Mouse (Mus musculus) mouse embryonic stem cell (cell line): ENCODE measurements around the gene Tecpr2.

ENCODE experiments used
- in situ Hi-C, 2 experiments: fragments of 300-500 bp; cut with MboI; formaldehyde crosslinking; loops; 1 replicate in 1 of 2; 3 replicates in 1 of 2; pipeline ENCODE4 v1.14.3; 2019 to 2020; ENCODE audit warnings: low sequenced_read_pairs in 2 of 2, low pct_unique_long_range_greater_than_20kb in 1 of 2, mixed read lengths in 1 of 2; ENCODE audit not compliant: unreplicated experiment in 1 of 2

Tecpr2 gene

DNA sequence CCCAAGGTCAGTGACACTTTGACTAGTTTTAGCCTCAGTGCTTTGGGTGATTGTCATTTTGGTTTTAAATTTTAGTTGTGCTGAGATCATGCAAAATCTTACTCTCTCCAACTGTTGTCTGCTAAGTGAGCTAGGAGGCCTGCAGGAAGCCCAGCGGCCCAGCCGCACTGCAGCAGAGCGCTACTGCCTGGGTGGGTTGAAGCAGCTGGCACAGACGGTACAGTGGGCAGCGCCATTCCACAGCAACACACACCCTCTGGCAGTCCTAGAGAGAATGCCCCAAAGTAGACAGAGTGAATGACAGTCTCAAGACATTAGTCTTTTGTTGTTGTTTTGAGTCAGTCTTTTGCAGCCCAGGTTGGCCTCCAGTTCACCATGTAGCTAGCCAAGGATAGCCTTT is 81.3 kb downstream of the Tecpr2 start:
- in situ Hi-C loops, result no loop called here

- in situ Hi-C loops, result no loop called here
These were observed 82.9 kb downstream of the Tecpr2 start for GRCm38 (mm10) chr12:110971972-110972371.

GRCm38 (mm10) chr12:110973829-110974228 is 84.8 kb downstream of the Tecpr2 start:
- in situ Hi-C loops, result no loop called here

DNA sequence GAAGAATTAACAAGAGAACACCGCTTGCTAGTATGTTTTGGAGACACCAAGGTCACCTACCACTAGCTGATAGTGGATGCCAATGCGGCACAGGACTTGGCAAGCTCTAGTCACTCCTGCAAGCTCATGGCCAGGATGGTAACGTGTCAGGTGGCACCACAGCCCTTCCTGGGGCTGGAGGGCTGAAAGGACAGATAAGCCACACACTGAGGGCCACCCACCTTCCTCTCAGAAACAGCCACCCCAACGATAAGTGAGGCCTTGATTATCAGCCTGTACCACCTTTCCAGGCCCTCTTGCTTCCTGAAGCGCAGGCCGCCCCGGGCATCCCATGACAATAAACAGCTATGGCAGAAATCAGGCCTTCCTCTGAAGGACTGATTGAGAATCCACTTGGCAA is 85.2 kb downstream of the Tecpr2 start:
- in situ Hi-C loops, result no loop called here

DNA sequence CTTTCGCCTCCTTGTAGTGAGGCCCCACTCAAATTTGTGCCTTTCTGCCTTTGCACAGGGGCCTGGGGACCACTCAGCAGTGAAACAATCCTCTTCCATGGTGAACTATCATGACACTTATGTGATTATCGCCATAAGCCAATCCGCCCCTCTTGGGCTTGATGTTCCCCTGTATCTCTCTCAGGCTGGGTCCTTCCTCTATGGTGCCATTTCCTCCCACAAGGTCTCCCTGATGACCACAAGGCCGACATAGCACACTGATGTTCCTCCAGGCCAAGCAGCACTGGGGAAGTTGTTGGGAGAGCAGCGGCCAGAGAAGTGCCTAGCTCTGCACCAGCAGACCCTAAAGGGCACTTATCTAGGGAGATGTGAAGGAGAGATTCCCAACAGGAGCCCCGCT is 85.7 kb downstream of the Tecpr2 start:
- in situ Hi-C loops, result no loop called here

GRCm38 (mm10) chr12:110975385-110975784 is 86.3 kb downstream of the Tecpr2 start:
- in situ Hi-C loops, result no loop called here

DNA sequence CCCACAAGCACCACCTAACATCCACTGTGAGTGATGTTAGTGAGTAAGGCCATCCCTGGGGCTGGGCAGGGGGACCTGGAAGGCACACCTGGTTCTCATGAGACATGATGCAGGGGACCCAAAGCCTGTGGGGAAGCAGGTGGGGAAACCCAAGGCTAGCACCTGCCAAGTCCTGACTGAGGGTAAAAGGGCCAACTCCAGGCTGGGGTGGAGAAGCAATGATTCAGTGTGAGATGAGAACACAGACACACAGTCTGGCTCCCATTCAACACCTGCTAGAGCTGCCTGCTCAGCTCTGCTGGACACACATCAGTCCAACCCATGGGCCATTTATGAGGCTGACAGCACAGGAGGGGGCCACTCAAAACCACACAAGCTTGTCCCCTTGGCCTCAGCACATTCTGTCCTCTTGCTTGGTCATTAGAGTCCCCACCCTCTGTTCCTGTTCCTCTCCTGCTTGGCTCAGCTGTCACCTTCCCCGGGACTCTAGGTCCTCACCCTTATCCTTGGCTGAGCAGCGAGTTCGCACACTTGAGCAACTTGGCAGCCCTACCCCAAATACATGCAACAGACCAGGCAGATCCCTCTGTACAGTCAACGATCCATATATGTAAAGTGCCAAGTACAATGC is 86.9 kb downstream of the Tecpr2 start:
- in situ Hi-C loops, result no loop called here

DNA sequence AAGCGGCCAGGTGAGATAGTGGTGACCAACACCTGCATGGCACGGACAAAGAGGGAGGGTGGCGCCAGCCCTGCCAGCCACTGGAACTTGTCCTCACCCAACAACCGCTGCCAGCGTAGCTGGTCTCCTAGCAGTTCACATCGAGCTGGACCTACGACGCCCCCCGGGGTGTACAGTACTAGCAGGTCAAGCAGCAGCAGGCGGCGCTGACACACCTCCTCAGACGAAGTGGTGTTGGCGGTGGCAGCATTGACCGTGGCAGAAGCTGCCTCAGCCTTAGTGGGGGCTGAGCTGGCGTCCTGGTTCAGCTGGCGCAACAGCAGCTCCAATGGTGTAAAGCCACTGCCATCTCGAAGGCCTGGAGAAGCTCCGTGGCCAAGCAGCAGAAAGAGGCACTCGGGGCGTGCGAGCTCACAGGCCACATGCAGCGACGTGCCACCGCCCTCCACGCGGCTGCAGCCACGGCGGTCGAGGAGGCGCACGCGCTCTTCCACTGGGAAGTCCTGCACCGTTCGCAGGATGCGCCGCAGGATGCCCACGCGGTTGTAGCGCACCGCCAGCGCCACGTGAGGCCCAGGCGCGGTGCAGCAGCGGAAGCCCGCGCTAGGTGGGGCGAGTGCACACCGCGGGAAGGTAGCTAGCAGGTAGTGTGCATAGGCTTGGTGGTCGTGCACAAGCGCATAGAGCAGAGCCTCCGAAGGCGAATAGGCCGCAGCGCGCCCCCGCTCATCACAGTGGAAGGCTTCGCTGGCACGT is 87.7 kb downstream of the Tecpr2 start:
- in situ Hi-C loops, result no loop called here

- in situ Hi-C loops, result no loop called here
These were observed 88.3 kb downstream of the Tecpr2 start for GRCm38 (mm10) chr12:110977345-110977733.

- in situ Hi-C loops, result no loop called here
These were observed 89.0 kb downstream of the Tecpr2 start for GRCm38 (mm10) chr12:110977896-110978606.

GRCm38 (mm10) chr12:110978607-110979406 is 89.7 kb downstream of the Tecpr2 start, which contains the start of gene Ankrd9:
Ankrd9 (minus strand) TSS chr12:110979040.
- in situ Hi-C loops, result no loop called here

DNA sequence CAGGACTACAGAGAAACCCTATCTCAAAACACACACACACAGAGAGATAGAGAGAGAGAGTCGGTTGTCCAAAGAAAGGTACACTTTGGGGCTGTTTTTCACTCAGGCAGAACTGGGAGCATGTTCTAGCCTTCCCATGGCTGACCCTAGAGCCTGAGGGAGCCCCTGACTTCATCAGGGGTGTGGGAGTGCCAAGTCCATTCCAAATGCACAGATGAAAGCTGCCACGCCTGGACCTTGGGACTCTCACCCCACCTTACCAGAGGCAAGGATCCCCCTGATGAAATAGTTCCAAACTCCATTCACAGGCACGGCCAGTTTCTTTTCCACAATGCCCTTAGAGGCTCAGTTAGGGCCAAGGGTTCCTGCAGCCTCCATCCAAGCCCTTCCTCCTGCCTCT is 90.7 kb downstream of the Tecpr2 start:
- in situ Hi-C loops, result no loop called here

DNA sequence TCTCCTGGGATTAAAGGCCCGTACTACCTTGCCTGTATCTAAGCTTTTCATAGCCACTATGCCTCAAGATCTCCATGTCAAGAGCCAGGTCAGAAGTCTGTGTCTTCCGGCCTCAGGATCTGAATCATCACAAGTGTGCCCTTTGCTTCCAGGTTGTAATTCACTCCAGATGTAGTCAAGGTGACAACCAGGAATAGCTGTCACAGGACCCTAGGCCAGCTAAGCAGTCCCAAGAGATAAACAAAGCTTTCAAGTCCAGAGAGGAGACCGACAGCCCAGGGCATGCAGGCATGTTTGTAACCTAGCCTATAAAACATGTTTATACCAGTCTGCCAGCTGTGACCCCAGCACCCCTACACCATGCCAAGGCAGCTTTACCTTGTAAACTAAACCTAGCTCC is 92.7 kb downstream of the Tecpr2 start:
- in situ Hi-C loops, result no loop called here

- in situ Hi-C loops, result no loop called here
These were observed 94.0 kb downstream of the Tecpr2 start for GRCm38 (mm10) chr12:110983083-110983482.

DNA sequence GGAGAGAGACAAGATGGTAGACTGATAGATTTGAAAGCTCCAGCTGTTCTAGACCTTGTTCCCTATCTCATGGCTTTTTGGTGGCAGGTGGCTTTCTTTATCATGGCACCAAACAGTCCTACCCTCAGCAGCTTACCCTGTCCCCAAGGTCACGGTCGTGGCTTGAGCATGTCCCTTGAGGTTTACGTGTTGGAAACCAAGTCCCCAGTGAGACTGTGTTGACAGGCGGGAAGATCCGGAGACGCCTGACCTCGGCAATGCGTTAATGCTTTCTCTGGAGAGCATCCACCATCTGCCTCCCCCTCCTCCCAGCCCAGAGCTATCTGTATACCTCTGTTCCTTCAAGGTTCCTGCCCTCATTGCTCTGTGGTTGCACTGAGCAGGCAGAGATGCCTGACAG is 94.7 kb downstream of the Tecpr2 start:
- in situ Hi-C loops, result no loop called here

DNA sequence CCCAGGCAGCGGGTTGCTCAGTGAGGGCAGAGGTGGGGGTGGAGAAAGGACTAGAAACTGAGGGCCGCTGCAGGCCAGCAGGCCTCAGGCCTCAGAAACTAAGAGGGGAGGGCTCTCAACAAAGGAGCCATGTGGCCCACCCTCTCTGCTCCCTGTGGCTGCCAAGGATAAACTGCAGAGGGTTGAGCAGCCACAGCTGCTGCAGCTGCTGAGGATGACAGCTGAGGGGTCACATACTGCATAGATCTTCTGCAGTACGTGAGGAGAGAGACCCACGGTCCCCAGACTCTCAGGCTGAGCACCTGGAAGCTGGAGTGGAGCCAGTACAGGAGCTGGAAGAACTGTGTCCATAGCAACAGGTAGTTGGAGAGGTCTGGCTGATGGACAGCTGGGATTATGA is 95.5 kb downstream of the Tecpr2 start:
- in situ Hi-C loops, result no loop called here

DNA sequence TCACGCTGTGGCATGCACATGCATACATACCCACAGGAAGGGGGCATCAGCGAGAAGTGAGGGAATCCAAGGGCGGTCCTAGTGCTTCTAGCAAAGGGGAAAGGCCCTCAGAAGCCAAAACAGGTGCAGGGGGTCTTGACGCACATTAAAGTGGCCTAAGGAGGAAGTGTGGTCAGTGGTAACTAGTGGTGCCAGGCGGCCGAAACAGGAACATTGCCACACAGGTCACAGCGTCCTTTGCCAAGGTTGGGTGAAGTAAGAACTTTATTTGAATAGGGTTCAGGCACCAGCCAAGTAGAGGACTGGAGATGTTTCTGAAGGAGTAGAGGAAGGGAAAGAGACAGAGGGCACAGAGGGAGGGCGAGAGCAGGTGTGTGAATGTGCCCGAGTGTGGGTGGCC is 96.1 kb downstream of the Tecpr2 start:
- in situ Hi-C loops, result no loop called here

DNA sequence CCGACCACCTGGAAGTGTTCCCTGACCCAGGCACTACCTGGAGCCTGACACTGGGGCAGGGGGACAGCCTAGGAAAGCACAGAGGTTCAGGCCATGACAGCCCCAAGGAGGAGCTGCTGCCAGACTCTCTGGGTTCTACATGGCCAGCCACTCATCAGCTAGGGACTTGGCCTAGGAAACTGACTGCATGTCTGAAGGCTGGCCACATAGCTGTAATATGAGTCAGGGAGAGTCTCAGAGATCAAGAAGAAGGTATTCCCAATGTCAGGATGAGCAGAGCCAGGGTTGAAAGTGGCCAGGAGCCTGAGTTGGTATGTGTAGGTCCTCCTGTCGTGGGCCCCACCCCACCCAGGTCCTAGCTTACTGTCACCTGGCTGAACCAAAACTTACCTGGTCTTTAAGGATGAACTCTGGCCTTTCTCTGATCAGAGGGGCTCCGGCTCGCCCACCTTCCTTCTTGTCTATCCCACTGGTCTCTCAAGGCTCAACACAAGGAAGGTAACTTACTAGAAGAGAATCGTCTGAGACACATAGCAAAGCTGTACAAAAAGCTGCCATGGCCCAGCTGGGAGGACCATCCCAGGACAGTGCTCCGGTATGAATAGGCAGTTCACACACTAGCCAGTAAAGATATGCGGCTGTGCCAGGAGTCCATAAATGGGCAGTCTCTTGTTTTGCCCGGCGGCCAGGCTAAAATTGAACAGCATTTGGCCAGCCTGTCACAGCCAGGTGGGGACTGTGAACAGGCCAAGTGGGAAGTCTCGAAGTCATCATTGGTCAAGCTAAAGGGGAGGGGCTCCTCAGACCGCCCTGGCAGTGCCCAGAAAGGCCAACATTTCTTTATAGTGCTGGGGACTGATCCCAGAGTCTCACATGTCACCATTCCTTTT is 97.7 kb downstream of the Tecpr2 start:
- in situ Hi-C loops, result no loop called here
